Mouse (Mus musculus) induced T-regulatory cell, adult 2 months (primary cell): ENCODE results near the gene Gm49403.

Experiments used
- DNase-seq: peaks from one replicate; pipeline ENCODE4 v3.0.0-alpha.2; 2012; ENCODE audit warnings: low read depth

The Gm49403 gene

GRCm38 (mm10) chr19:8911810-8912209 lies 28.1 kb downstream of the Gm49403 start:
- DNase-seq, result no peak

GRCm38 (mm10) chr19:8914212-8914611 lies 30.5 kb downstream of the Gm49403 start:
- no peak for DNase-seq

DNA sequence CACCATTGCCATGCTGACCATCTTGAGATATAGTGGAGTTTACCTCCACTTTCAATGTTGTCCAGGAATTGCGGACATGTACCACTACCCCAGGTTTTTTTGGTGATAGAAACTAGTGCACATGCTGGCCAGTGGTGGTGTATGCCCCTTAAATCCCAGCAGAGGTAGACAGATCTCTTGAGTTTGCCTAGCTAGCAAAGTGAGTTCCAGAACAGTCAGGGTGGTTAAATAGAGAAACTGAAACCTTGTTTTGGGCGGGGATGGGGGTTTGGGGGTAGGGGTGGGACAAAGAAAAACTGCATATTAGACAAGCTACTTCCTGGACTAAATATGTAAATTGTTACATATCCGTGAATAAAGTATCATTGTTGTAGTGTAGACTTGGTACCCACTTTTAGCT lies 35.3 kb downstream of the Gm49403 start:
- DNase-seq, result peak; percentile 83

GRCm38 (mm10) chr19:8919684-8920072 lies 35.9 kb downstream of the Gm49403 start:
- no peak for DNase-seq

GRCm38 (mm10) chr19:8920073-8920736 lies 36.5 kb downstream of the Gm49403 start, which contains the start of gene B3gat3:
TSS of gene B3gat3 (plus strand) at chr19:8920374.
- peak; percentile 91 for DNase-seq

DNA sequence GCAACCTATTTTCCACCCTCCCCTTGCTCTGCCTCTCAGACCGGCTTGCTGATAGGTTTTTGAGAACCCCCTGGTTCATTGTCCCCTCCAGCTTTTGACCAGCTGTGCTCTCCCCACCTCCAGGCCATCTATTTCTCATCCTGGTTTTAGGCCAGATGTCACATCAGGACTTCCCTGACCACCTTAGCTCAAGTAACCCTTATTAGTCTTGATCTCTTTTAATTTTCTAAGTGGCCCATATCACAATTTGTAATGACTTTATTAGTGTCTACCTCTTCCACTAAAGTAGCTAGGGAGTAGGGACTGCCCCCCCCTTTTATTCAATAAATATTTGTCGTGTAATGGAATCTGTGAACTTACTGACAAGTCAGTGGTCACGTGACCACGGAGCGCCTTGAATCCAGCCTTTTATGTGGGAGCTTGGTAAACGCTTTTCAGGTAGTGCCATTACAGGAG lies 37.1 kb downstream of the Gm49403 start:
- DNase-seq, result peak; percentile 85

DNA sequence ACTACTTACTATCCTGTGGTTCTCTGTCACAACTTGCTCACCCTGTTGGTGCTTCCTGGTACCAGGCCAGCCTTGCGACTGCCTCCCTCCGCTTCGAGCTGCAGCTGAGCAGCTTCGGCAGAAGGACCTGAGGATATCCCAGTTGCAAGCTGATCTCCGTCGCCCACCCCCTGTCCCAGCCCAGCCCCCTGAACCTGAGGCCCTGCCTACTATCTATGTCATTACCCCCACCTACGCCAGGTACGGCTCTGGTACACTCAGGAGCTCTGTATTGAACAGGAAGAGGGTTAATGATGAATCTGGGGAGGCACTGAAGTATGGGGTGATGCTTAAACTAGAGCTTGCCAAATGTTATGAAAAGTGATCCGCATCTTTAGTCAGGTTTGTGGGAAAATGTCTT lies 38.0 kb downstream of the Gm49403 start:
- peak; percentile 53 for DNase-seq

DNA sequence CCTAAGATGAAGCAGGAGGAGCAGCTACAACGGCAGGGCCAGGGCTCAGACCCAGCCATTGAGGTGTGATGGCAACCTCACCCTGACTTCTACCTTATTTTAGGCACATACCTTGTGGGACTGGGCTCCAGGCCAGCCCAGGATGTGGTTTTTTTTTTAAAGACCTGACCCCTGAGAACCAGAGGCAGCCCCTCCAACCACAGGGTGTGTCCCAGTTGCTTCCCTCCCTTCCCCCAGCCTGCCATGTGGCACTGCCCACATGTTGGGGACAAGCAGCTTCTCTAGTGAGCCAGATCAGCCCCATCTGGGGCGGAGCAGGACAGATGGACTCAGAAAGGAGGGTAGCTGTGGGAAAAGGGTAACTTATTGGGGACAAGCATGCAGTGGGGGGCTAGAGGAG lies 43.0 kb downstream of the Gm49403 start:
- DNase-seq, result peak; percentile 63

GRCm38 (mm10) chr19:8927891-8928525 lies 44.3 kb downstream of the Gm49403 start:
- no peak for DNase-seq

DNA sequence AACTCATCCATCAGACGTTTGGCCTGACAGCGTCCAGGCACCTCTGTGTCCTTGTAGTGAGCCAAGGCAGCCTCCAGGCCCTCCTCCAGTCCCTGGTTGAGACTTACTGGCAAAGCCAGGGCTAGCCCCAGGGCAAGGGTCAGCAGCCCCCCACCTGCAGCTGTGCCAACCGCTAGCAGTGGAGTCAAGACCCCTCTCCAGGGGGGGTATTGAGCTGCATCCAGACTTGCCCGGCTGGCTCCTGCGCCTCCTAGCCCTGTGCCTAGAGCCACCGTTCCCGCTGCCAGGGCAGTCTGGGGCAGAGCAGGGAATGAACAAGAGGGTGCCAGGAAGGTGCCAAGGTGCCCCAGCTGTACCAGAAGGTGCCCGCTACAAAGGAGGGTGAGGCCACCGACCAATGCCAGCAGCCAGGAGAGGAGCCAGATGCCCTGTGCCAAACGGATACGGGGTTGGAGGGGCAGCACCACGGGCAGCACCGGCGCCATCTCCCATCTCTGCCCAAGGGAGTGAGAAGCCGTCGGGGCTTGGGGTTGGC lies 45.0 kb downstream of the Gm49403 start:
- DNase-seq, result no peak

GRCm38 (mm10) chr19:8929224-8930088 lies 45.7 kb downstream of the Gm49403 start, which contains the start of the genes Rom1 and Eml3:
TSS of gene Rom1 (minus strand) at chr19:8929356.
TSS of gene Eml3 (plus strand) at chr19:8929552.
- DNase-seq, result peak; percentile 93

GRCm38 (mm10) chr19:8930117-8930516 lies 46.4 kb downstream of the Gm49403 start:
- no peak for DNase-seq

DNA sequence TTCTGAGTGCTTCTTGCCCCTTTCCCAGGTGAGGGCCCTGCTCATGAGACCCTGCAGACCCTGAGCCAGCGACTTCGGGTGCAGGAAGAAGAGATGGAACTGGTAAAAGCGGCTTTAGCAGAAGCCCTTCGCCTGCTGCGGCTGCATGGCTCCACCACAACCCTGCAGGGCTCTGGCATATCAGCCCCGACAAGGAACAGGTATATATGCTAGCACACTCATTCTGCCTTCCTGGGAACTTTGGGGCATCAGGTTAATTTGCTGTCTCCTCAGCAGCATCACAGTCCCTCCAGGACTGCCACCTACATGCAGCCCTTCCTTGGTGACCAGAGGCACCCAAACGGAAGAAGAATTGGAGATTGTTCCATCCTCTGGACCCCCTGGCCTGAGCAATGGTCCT lies 47.0 kb downstream of the Gm49403 start:
- DNase-seq, result no peak

GRCm38 (mm10) chr19:8936736-8937135 lies 53.0 kb downstream of the Gm49403 start:
- DNase-seq, result no peak
